Mouse (Mus musculus) hindbrain, postnatal 0 days (tissue): ENCODE results near the gene Hoxc6. TPM values are rescaled to one million over a fixed set of nuclear protein-coding genes. Genes with fewer than 3 reads are reported as not detected.

ENCODE experiments used
- ATAC-seq: fragments of 200-750 bp; cut with Nextera tagmentation; 2 replicates; pipeline ENCODE4 v1.8.0; 2017; ENCODE audit warnings: mild to moderate bottlenecking, moderate TSS enrichment, moderate library complexity
- DNase-seq: peaks from one replicate; pipeline ENCODE4 v3.0.0-alpha.2; 2015; ENCODE audit warnings: low spot score
- H3K27ac ChIP-seq: fragments of 300-500 bp; sonication (generic); 2 replicates; pipeline ENCODE4 v1.5.1; 2014; ENCODE audit warnings: mild to moderate bottlenecking
- H3K27me3 ChIP-seq: fragments of 300-500 bp; sonication (generic); 2 replicates; pipeline ENCODE4 v1.6.1; 2014; ENCODE audit warnings: low read length, mixed read lengths; ENCODE audit not compliant: insufficient read depth
- H3K36me3 ChIP-seq: fragments of 300-500 bp; sonication (generic); 2 replicates; pipeline ENCODE4 v1.6.1; 2014; ENCODE audit warnings: low read length, mixed read lengths; ENCODE audit not compliant: insufficient read depth
- H3K4me1 ChIP-seq: fragments of 300-500 bp; sonication (generic); 2 replicates; pipeline ENCODE4 v1.6.1; 2014; ENCODE audit warnings: antibody characterized with exemption, low read length, mixed read lengths; ENCODE audit not compliant: insufficient read depth
- H3K4me2 ChIP-seq: fragments of 300-500 bp; sonication (generic); 2 replicates; pipeline ENCODE4 v1.6.1; 2014; ENCODE audit warnings: low read depth, mild to moderate bottlenecking, low read length, moderate library complexity, mixed read lengths
- H3K4me3 ChIP-seq: fragments of 300-500 bp; sonication (generic); 2 replicates; pipeline ENCODE4 v1.5.1; 2014; ENCODE audit warnings: low read length
- H3K9ac ChIP-seq: fragments of 300-500 bp; sonication (generic); replicated peaks from 2 replicates; pipeline ENCODE4 v1.6.1; 2014; ENCODE audit warnings: mild to moderate bottlenecking, low read length, moderate library complexity, mixed read lengths
- H3K9me3 ChIP-seq: fragments of 300-500 bp; sonication (generic); 2 replicates; pipeline ENCODE4 v1.6.1; 2016; ENCODE audit warnings: low read length, mixed read lengths
- CTCF ChIP-seq: IDR thresholded peaks from 2 replicates; pipeline ENCODE4 v1.5.1; 2016; ENCODE audit warnings: antibody characterized with exemption, control low read depth, low read depth
- WGBS: fragments of 180-500 bp; shearing (Covaris S2); extraction: QIAGEN DNeasy Blood & Tissue Kit; methylation state at CpG from one replicate; pipeline ENCODE4 v1.1.7; 2014; 5-methylcytosine and 5-hydroxymethylcytosine counted together
- polyA plus RNA-seq: library from polyadenylated mRNA; unstranded; fragments of >200 nt; fragmentation: Nextera tagmentation; extraction: Ambion mirVana; gene quantifications from 2 replicates; pipeline ENCODE4 v1.2.1, GENCODE M21; 2015
- total RNA-seq: library from RNA; depleted of rRNA; stranded (reverse); fragments of >200 nt; gene quantifications from 2 replicates; pipeline ENCODE4 v1.2.3, GENCODE M21; 2014

Gene Hoxc6
- total and polyA plus RNA-seq, 2 experiments from 2014 or later, result 0.59 to 1.4 TPM

- H3K4me2 ChIP-seq, result no peak within 1 kb of the TSS
- no peak for TF ChIP-seq CTCF
- no peaks in the 10 kb centered on the region for H3K36me3 ChIP-seq
- H3K4me1 ChIP-seq, result no peaks in the 10 kb centered on the region
- H3K9ac ChIP-seq, result no peak within 1 kb of the TSS
- H3K4me3 ChIP-seq, result no peak within 1 kb of the TSS
- no peak for ATAC-seq
- under 1% methylated on average over 19 of the region's 20 CpGs for WGBS
- peaks cover 87% of the 10 kb centered on the region for H3K27me3 ChIP-seq
- no peaks in the 10 kb centered on the region for H3K9me3 ChIP-seq
- H3K27ac ChIP-seq, result no peak within 1 kb of the TSS
- no peak for DNase-seq
Measured at GRCm38 (mm10) chr15:102976171-102976570, 21.9 kb upstream of the Hoxc6 start, which contains the start of gene Hoxc9. TSS of gene Hoxc9 (plus strand) at chr15:102976439.

GRCm38 (mm10) chr15:102976631-102977422 is 21.2 kb upstream of the Hoxc6 start:
- TF ChIP-seq CTCF, result no peak
- Histone ChIP-seq H3K4me3 (no peak overlapping the region), H3K9me3 (no peaks in the 10 kb centered on the region), H3K9ac (no peak overlapping the region), H3K27ac (no peak overlapping the region), H3K27me3 (peaks cover 84% of the 10 kb centered on the region), H3K36me3 (no peaks in the 10 kb centered on the region), H3K4me2 (no peak overlapping the region), H3K4me1 (no peaks in the 10 kb centered on the region)
- DNase-seq (no peak), ATAC-seq (no peak)
- 1% methylated on average over 37 of the region's 37 CpGs for WGBS

GRCm38 (mm10) chr15:102977423-102977974 is 20.6 kb upstream of the Hoxc6 start:
- Histone ChIP-seq H3K27ac (no peak overlapping the region), H3K9me3 (no peaks in the 10 kb centered on the region), H3K27me3 (peaks cover 84% of the 10 kb centered on the region), H3K4me2 (no peak overlapping the region), H3K9ac (no peak overlapping the region), H3K4me3 (no peak overlapping the region), H3K4me1 (no peaks in the 10 kb centered on the region), H3K36me3 (no peaks in the 10 kb centered on the region)
- no peak for TF ChIP-seq CTCF
- WGBS, result 4% methylated on average over 16 of the region's 16 CpGs
- no peak for DNase-seq
- no peak for ATAC-seq

GRCm38 (mm10) chr15:102978615-102979515 is 19.2 kb upstream of the Hoxc6 start:
- Histone ChIP-seq H3K4me1 (no peaks in the 10 kb centered on the region), H3K27me3 (peaks cover 84% of the 10 kb centered on the region), H3K4me2 (no peak overlapping the region), H3K36me3 (no peaks in the 10 kb centered on the region), H3K9ac (no peak overlapping the region), H3K4me3 (no peak overlapping the region), H3K9me3 (no peaks in the 10 kb centered on the region), H3K27ac (no peak overlapping the region)
- ATAC-seq, result no peak
- no peak for TF ChIP-seq CTCF
- DNase-seq, result no peak
- WGBS, result under 1% methylated on average over 13 of the region's 13 CpGs

GRCm38 (mm10) chr15:102979936-102980335 is 18.1 kb upstream of the Hoxc6 start:
- H3K4me1 ChIP-seq, result no peaks in the 10 kb centered on the region
- H3K9me3 ChIP-seq, result no peaks in the 10 kb centered on the region
- DNase-seq (no peak), ATAC-seq (no peak)
- no peak overlapping the region for H3K9ac ChIP-seq
- WGBS, result 0% methylated on average over 1 of the region's 1 CpGs
- H3K4me2 ChIP-seq, result no peak overlapping the region
- H3K27me3 ChIP-seq, result peaks cover 83% of the 10 kb centered on the region
- TF ChIP-seq CTCF, result no peak
- H3K27ac ChIP-seq, result no peak overlapping the region
- no peaks in the 10 kb centered on the region for H3K36me3 ChIP-seq
- H3K4me3 ChIP-seq, result no peak overlapping the region

GRCm38 (mm10) chr15:102980352-102980751 is 17.7 kb upstream of the Hoxc6 start:
- H3K27ac ChIP-seq, result no peak overlapping the region
- H3K27me3 ChIP-seq, result peaks cover 83% of the 10 kb centered on the region
- 3% methylated on average over 11 of the region's 11 CpGs for WGBS

More at GRCm38 (mm10) chr15:102980352-102980751, 17.7 kb upstream of the Hoxc6 start:
- DNase-seq (no peak), ATAC-seq (no peak)
- Histone ChIP-seq H3K36me3 (no peaks in the 10 kb centered on the region), H3K9ac (no peak overlapping the region), H3K4me1 (no peaks in the 10 kb centered on the region), H3K9me3 (no peaks in the 10 kb centered on the region), H3K4me3 (no peak overlapping the region), H3K4me2 (no peak overlapping the region)
- no peak for TF ChIP-seq CTCF
